Mouse (Mus musculus) left cerebral cortex, adult 18-20 months (tissue): ENCODE measurements around the gene Htr6. TPM values are rescaled to one million over a fixed set of nuclear protein-coding genes. Genes with fewer than 3 reads are reported as not detected.
A peak's percentile ranks its signal among the peaks of the same experiment; 100 is the strongest.

Source experiments
- DNase-seq, 2 experiments: peaks; one replicate each; pipeline ENCODE4 v3.0.0; 2021 to 2022; ENCODE audit warnings: low spot score in 2 of 2, mixed read lengths in 1 of 2
- total RNA-seq, 2 experiments: library from RNA; stranded (reverse); gene quantifications; 2 replicates each; pipeline ENCODE4 v1.2.3; 2021

Htr6 gene
- total RNA-seq, 2 experiments from 2014 or later, result 5.7 to 7.6 TPM

GRCm38 (mm10) chr4:139048518-139048917 is 26.9 kb downstream of the Htr6 start:
- peak; percentile 35 to 66 for DNase-seq

DNA sequence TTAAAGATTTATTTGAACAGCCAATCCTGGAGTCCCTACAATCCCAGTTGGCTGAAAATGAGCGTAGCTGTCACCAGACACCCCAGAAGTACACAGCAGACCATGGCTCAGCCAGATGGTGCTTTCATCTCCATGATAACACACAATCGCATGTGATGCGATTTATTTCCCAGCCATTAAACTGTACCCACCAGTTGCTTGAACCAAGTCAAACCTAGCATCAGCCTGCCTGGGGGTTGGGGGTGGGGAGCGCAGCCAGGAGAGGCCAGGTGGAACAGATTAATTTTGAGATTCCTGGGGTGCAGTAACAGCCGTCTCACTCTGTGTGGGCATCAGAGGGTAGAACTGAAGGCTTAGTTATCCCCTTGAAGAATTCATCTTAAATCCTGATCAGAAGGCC is 29.0 kb downstream of the Htr6 start:
- no peak for DNase-seq

DNA sequence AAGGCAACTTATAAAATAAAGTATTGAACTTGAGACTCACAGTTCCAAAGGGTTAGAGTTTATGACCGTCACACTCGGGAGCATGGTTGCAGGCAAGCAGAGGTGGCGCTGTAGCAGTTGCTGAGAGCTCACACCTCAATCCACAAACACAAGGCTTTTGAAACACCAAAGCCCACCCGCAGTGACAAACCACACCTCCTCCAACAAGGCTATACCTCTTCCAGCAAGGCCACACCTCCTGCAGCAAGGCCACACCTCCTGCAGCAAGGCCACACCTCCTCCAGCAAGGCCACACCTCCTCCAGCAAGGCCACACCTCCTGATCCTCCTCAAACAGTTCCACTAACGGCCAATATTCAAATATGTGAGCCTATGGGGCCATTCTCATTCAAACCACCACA is 30.8 kb downstream of the Htr6 start:
- DNase-seq, result no peak

DNA sequence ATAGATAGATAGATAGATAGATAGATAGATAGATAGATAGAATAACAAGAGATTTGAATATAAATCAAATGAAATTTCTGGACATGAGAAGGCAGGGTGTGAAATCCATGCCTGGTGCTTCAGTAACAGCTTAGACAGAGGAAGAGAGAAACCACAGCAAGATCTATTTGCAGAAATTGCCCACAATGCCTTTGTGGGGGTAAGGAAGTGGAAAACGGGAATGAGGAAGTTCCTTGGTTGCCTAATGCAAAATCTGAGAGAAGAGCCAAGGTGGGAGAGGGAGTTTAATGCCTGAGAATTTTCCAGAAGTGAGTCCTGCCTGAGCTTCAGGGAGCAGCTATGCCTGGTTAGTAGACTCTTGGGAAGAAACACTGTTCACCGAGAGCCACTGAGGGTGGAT is 31.8 kb downstream of the Htr6 start:
- no peak for DNase-seq

- no peak for DNase-seq
Observed at GRCm38 (mm10) chr4:139042611-139043010, 32.8 kb downstream of the Htr6 start.

DNA sequence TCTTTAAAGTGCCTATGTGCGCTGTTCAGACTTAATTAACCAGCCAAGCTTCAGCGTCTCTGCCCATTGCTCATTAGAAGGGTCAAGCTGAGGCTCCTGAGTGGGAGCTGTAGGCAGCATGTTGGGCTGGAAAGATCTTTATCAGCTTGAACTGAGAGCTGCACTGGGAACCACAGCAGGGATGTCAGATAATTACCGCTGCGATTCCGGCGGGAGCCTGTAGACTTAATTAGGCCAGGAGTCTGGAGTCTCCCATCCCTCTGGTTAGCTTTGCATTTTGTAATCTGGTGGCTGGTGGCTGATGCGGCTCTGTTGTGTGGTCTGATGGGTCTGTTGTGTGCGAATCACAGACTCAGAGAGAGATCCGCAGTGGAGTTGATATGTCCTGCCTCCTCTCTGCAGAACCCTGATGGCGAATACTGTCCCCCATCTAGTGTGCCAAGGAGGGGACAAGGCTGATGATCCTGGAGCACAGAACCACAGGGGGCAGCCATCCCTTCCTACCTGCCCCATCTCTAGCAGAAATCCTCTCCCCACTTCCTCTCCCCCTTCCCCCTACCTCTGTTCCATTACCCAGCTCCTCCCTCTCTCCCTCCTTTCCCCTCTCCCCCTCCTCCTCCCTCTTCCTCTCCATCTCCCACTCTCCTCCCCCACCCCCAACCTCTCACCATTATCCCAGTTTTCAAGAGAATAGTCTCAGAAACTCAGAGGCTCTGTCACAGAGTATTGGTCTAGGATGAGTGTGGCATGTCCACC is 35.1 kb downstream of the Htr6 start:
- DNase-seq, result no peak

GRCm38 (mm10) chr4:139037795-139038607 is 37.4 kb downstream of the Htr6 start:
- no peak for DNase-seq

GRCm38 (mm10) chr4:139035799-139036198 is 39.6 kb downstream of the Htr6 start:
- no peak for DNase-seq

DNA sequence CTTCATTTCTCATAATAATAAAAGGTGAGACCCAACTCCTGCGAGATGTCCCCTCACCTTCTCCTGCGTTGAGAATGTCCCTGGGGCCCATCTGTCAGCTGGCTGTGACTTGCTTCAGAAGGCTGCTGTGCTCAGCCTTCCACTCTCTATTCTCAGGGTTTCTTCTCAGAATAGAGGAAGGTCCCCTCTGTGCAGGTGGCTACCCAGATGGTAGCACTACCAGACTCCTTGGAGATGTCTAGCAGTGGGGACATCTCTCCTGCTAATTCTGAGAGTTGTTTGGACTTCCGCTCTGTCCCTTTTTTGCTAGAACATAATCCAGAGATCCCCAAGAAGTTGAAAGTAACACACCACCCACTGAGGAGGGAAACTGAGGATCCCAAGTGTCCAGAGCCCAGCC is 40.4 kb downstream of the Htr6 start:
- no peak for DNase-seq

DNA sequence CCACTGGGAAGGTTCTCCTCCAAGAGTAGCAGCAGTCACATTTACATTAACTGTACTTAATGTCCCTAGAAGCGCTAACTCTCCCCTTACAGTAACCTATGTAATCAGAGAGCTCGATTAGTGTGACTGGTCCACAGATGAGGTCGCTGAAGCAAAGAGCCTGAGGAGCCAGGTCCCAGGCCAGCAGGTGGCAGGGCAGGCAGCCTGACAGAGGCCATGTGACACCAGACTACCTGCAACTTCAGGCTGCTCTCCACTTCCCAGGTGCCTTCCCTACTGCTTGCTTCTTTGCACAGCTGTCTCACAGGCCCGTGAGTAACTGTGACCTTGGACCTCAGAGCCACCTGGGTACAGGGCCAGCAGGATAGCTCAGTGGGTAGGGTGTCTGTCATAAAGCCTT is 40.8 kb downstream of the Htr6 start:
- DNase-seq, result no peak

GRCm38 (mm10) chr4:139034010-139034367 is 41.4 kb downstream of the Htr6 start:
- DNase-seq, result no peak

GRCm38 (mm10) chr4:139033263-139034009 is 41.9 kb downstream of the Htr6 start:
- DNase-seq, result peak; percentile 38 to 48

- no peak for DNase-seq
Observed at GRCm38 (mm10) chr4:139032521-139032920, 42.8 kb downstream of the Htr6 start.

- no peak for DNase-seq
Observed at GRCm38 (mm10) chr4:139030675-139031074, 44.7 kb downstream of the Htr6 start.

DNA sequence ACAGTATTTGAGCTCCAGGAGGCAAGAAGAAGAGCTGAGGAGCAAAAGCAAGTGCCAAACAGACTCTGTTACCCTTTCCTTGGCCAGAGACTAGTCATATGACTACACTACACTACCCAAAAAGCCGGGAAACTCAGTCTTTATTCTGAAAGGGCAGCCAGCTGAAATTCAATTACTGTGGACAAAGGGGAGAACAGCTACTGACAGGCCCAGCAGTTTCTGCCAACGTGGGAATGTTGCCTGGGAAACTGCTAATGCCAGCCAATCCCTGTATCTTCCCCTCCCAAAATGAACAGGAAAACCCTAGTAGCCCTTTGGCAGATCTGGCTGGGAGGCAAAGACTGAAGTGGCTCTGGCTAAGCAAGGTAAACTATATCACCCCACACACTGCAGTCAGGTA is 51.0 kb downstream of the Htr6 start:
- peak in 1 of 2 experiments; percentile 39 for DNase-seq

DNA sequence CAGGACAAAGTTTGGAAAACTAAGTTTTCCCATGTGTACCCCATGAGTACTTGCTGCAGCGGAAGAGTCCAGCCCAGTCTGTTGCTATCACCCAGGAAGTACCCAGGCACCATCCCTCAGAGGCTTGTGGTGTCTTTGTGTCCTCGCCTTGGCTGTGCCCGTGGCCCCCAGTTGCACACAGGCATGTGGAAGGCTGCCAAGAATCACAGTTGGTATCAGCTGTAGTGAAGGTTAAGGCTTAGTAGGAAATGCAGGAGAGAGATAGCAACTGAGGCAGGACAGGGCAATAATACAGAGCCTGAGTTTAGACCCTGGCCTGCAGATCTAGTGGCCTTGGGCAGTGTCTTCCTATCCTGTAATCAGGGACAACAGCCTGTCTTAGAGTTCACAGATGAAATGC is 55.0 kb downstream of the Htr6 start:
- DNase-seq, result no peak

DNA sequence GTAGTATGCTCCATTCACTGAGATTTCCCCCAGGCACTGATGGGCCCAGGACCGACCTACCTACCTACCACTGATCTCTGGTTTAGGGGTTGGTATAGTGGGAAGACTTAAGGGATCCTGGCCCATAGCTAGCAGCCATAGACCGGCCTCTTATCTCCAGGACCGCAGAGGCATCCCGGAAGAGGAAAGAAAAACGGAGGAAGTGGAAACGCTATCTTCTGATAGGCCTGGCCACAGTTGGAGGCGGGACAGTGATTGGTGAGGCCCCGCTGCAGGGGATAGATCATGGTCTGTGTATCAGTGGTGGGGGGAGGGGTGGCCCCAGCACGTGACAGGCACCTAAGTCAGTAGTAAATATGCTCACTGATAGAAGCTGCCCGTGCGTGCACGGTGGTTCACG is 56.0 kb downstream of the Htr6 start:
- no peak for DNase-seq

- DNase-seq, result no peak
Observed at GRCm38 (mm10) chr4:139018976-139019375, 56.4 kb downstream of the Htr6 start.

DNA sequence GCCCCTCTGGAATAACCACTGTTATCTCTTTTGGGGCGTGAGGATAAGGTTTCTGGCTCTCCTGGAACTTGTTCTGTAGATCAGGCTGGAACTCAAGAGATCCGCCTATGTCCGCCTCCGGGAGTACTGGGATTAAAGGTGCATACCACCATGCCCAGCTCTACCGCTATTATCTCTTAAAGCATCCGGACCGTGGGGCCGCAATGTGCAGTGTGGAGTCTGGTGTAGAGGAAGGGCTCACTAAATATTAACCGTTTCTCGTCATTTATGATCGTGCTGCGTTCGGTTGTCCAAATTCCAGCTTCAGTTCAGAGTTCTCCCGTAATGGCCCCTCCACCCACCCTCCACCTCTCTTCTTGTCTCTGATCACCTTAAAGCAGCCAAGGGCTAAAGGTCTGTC is 57.0 kb downstream of the Htr6 start:
- DNase-seq, result no peak

GRCm38 (mm10) chr4:139014793-139015192 is 60.6 kb downstream of the Htr6 start:
- DNase-seq, result no peak

DNA sequence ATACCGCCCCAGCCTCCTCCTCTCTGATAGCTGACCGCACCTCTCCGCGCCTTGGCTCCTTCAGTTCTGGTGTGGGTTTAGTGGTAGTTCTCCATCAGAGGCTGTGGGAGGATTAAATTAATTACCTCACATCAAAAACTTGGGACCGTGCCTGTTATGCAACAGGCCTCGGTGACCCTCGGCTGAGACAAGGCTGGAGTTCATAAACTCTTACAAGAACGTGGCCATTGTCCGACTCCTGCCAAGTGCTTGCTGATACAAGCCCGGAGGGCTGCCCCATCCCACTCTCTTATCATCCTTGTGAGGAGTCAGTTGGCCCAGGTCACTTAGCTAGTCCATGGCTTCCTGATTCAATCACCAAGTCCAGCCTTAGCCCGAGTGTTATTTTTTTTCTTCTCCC is 62.1 kb downstream of the Htr6 start:
- DNase-seq, result no peak

GRCm38 (mm10) chr4:139011201-139011702 is 64.1 kb downstream of the Htr6 start:
- no peak for DNase-seq
